Mouse (Mus musculus) forebrain, embryonic 12.5 days (tissue): ENCODE data around the gene Kif3a. TPM values are rescaled to one million over a fixed set of nuclear protein-coding genes. Genes with fewer than 3 reads are reported as not detected.

Experiments
- ATAC-seq: fragments of 200-750 bp; cut with Nextera tagmentation; 2 replicates; pipeline ENCODE4 v1.8.0; 2017; ENCODE audit warnings: moderate TSS enrichment; ENCODE audit not compliant: low FRiP score
- H3K27ac ChIP-seq: fragments of 300-500 bp; sonication (generic); 2 replicates; pipeline ENCODE4 v1.5.1; 2016; ENCODE audit warnings: mild to moderate bottlenecking
- H3K27me3 ChIP-seq: fragments of 300-500 bp; sonication (generic); 2 replicates; pipeline ENCODE4 v1.6.1; 2016; ENCODE audit warnings: mild to moderate bottlenecking
- H3K36me3 ChIP-seq: fragments of 300-500 bp; sonication (generic); replicated peaks from 2 replicates; pipeline ENCODE4 v1.6.1; 2016; ENCODE audit warnings: mild to moderate bottlenecking
- H3K4me1 ChIP-seq: fragments of 300-500 bp; sonication (generic); 2 replicates; pipeline ENCODE4 v1.6.1; 2016
- H3K4me2 ChIP-seq: fragments of 300-500 bp; sonication (generic); 2 replicates; pipeline ENCODE4 v1.6.1; 2016; ENCODE audit warnings: mild to moderate bottlenecking, moderate library complexity
- H3K4me3 ChIP-seq: fragments of 300-500 bp; sonication (generic); replicated peaks from 2 replicates; pipeline ENCODE4 v1.5.1; 2016; ENCODE audit warnings: mild to moderate bottlenecking
- H3K9ac ChIP-seq: fragments of 300-500 bp; sonication (generic); 2 replicates; pipeline ENCODE4 v1.6.1; 2016; ENCODE audit warnings: mild to moderate bottlenecking
- H3K9me3 ChIP-seq: fragments of 300-500 bp; sonication (generic); 2 replicates; pipeline ENCODE4 v1.6.1; 2016
- WGBS: fragments of 180-500 bp; shearing (Covaris S2); methylation state at CpG from one replicate; pipeline ENCODE4 v1.1.7; 2016; 5-methylcytosine and 5-hydroxymethylcytosine counted together
- polyA plus RNA-seq: library from polyadenylated mRNA; unstranded; fragments of >200 nt; fragmentation: Nextera tagmentation; extraction: Ambion mirVana; gene quantifications from 2 replicates; pipeline ENCODE4 v1.2.1, GENCODE M21; 2016

Gene Kif3a
- polyA plus RNA-seq, 1 experiment from 2014 or later = 120 TPM

GRCm38 (mm10) chr11:53525461-53525860, 41.7 kb upstream of the Kif3a start:
- Histone ChIP-seq H3K27ac (no peak overlapping the region), H3K36me3 (no peaks in the 10 kb centered on the region), H3K9ac (no peak overlapping the region), H3K9me3 (no peaks in the 10 kb centered on the region), H3K4me2 (no peak overlapping the region), H3K27me3 (no peaks in the 10 kb centered on the region), H3K4me3 (no peak overlapping the region), H3K4me1 (peaks cover 27% of the 10 kb centered on the region)
- WGBS = 51% methylated on average over 4 of the region's 4 CpGs
- no peak for ATAC-seq

- no peaks in the 10 kb centered on the region for H3K27me3 ChIP-seq
- no peak overlapping the region for H3K4me3 ChIP-seq
- H3K9me3 ChIP-seq = no peaks in the 10 kb centered on the region
- ATAC-seq = no peak
- peaks cover 12% of the 10 kb centered on the region for H3K4me1 ChIP-seq
- H3K36me3 ChIP-seq = peaks cover 7% of the 10 kb centered on the region; the same call in 1 of the 2 replicates
- WGBS = 89% methylated on average over 7 of the region's 9 CpGs
- H3K4me2 ChIP-seq = no peak overlapping the region
- no peak overlapping the region for H3K9ac ChIP-seq
- no peak overlapping the region for H3K27ac ChIP-seq
Observed at GRCm38 (mm10) chr11:53528397-53529252, 38.6 kb upstream of the Kif3a start.

GRCm38 (mm10) chr11:53529253-53529557, 38.0 kb upstream of the Kif3a start:
- Histone ChIP-seq H3K4me2 (no peak overlapping the region), H3K36me3 (peaks cover 13% of the 10 kb centered on the region), H3K27me3 (no peaks in the 10 kb centered on the region), H3K9ac (no peak overlapping the region), H3K9me3 (no peaks in the 10 kb centered on the region), H3K4me3 (no peak overlapping the region), H3K27ac (no peak overlapping the region), H3K4me1 (peaks cover 6% of the 10 kb centered on the region)
- WGBS = 78% methylated on average over 6 of the region's 6 CpGs
- no peak for ATAC-seq

GRCm38 (mm10) chr11:53530001-53530400, 37.2 kb upstream of the Kif3a start:
- 87% methylated on average over 9 of the region's 9 CpGs for WGBS
- Histone ChIP-seq H3K4me1 (peaks cover 5% of the 10 kb centered on the region), H3K9ac (no peak overlapping the region), H3K4me3 (no peak overlapping the region), H3K27me3 (no peaks in the 10 kb centered on the region), H3K9me3 (no peaks in the 10 kb centered on the region), H3K36me3 (peaks cover 21% of the 10 kb centered on the region), H3K4me2 (no peak overlapping the region), H3K27ac (no peak overlapping the region)
- ATAC-seq = no peak

DNA sequence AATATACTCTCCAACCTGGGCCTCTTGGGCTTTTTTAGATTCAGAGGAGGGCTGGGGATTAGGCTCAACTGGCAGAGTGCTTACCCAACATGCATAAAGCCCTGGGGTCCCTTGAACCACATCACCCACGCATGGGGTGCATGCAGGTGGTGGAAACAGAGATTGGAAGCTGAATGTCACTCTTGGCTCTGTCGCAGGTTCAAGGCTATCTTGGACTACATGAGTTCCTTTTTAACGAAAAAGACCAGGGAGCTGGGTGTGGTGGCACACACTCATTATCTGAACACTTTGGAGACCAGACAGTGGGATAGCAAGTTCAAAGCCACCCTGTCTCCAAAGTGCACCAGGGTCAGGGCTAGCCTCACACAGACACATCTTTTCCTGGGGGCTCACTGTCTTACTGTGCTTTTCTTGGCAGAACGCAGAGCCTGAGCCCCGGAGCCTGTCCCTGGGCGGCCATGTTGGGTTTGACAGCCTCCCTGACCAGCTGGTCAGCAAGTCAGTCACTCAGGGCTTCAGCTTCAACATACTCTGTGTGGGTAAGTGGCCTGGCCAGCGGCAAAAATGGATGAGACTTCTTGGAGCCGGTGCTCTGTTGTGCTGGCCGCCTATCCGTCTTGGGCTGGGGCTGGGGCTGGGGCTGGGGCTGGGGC, 35.5 kb upstream of the Kif3a start:
- WGBS = 93% methylated on average over 10 of the region's 10 CpGs
- ATAC-seq = no peak
- H3K4me2 ChIP-seq = no peak overlapping the region
- H3K9me3 ChIP-seq = no peaks in the 10 kb centered on the region
- no peak overlapping the region for H3K9ac ChIP-seq
- H3K27me3 ChIP-seq = no peaks in the 10 kb centered on the region
- H3K27ac ChIP-seq = no peak overlapping the region
- H3K4me3 ChIP-seq = no peak overlapping the region
- peaks cover 5% of the 10 kb centered on the region; the same call in 1 of the 2 replicates for H3K4me1 ChIP-seq
- H3K36me3 ChIP-seq = peaks cover 38% of the 10 kb centered on the region

DNA sequence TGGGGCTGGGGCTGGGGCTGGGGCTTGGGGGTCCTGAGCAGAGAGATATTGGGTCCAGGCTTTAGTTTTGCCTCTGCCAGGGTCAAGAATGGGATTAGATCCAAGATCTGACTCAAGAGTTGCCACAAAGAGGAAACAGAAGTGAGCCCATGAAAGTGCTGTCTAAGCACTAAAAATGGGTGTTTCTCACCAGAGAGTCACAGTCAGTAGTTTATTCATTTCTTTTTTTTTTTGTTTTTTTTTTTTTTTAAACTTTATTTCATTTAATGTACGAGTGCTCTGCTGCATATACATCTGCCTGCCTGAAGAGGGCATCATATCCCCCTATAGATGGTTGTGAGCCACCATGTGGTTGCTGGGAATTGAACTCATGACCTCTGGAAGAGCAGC, 35.0 kb upstream of the Kif3a start:
- no peak for ATAC-seq
- Histone ChIP-seq H3K4me1 (peaks cover 5% of the 10 kb centered on the region; the same call in 1 of the 2 replicates), H3K9me3 (no peaks in the 10 kb centered on the region), H3K36me3 (peaks cover 43% of the 10 kb centered on the region), H3K27ac (no peak overlapping the region), H3K4me3 (no peak overlapping the region), H3K4me2 (no peak overlapping the region), H3K27me3 (no peaks in the 10 kb centered on the region), H3K9ac (no peak overlapping the region)
- WGBS = 81% methylated on average over 1 of the region's 1 CpGs

GRCm38 (mm10) chr11:53539002-53539491, 28.1 kb upstream of the Kif3a start:
- H3K9ac ChIP-seq = no peak overlapping the region
- no peaks in the 10 kb centered on the region for H3K27me3 ChIP-seq
- no peak for ATAC-seq
- H3K36me3 ChIP-seq = peaks cover 53% of the 10 kb centered on the region
- H3K9me3 ChIP-seq = no peaks in the 10 kb centered on the region
- WGBS = 78% methylated on average over 15 of the region's 15 CpGs
- no peaks in the 10 kb centered on the region for H3K4me1 ChIP-seq
- H3K4me3 ChIP-seq = no peak overlapping the region
- no peak overlapping the region for H3K4me2 ChIP-seq
- no peak overlapping the region for H3K27ac ChIP-seq

GRCm38 (mm10) chr11:53540394-53540793, 26.8 kb upstream of the Kif3a start:
- Histone ChIP-seq H3K36me3 (peaks cover 40% of the 10 kb centered on the region), H3K4me3 (no peak overlapping the region), H3K27ac (no peak overlapping the region), H3K27me3 (no peaks in the 10 kb centered on the region), H3K9ac (no peak overlapping the region), H3K4me1 (no peaks in the 10 kb centered on the region), H3K4me2 (no peak overlapping the region), H3K9me3 (no peaks in the 10 kb centered on the region)
- ATAC-seq = no peak
- WGBS = 97% methylated on average over 3 of the region's 3 CpGs

- Histone ChIP-seq H3K9ac (no peak overlapping the region), H3K4me3 (no peak overlapping the region), H3K4me2 (no peak overlapping the region), H3K27ac (no peak overlapping the region), H3K27me3 (no peaks in the 10 kb centered on the region), H3K9me3 (no peaks in the 10 kb centered on the region), H3K36me3 (peaks cover 31% of the 10 kb centered on the region), H3K4me1 (no peaks in the 10 kb centered on the region)
- ATAC-seq = no peak
- WGBS = 82% methylated on average over 11 of the region's 11 CpGs
Observed at GRCm38 (mm10) chr11:53541222-53541621, 26.0 kb upstream of the Kif3a start.

DNA sequence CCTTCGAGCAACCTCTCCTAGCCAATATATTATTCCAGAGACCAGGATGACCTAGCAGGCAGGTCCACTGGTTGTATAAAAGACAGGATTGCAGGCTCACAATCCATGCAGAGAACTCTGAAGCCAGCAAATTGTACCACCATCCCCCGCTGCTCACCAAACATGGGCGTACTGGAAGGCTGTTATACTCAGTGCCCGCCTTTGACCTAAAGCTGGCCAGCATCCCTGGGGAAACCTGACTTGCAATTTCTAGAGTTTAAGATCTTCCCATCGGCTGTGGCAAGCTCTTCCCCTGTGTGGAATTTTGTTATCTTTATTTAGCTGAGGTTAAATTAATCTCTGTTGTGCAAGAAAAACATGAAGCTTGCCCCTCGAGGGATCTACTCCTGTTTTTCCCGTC, 24.2 kb upstream of the Kif3a start:
- ATAC-seq = no peak
- no peaks in the 10 kb centered on the region for H3K4me1 ChIP-seq
- H3K27ac ChIP-seq = no peak overlapping the region
- H3K9ac ChIP-seq = no peak overlapping the region
- no peaks in the 10 kb centered on the region for H3K9me3 ChIP-seq
- 87% methylated on average over 7 of the region's 7 CpGs for WGBS
- H3K4me2 ChIP-seq = no peak overlapping the region
- H3K27me3 ChIP-seq = no peaks in the 10 kb centered on the region
- H3K36me3 ChIP-seq = peaks cover 15% of the 10 kb centered on the region; the same call in 1 of the 2 replicates
- no peak overlapping the region for H3K4me3 ChIP-seq

- H3K4me2 ChIP-seq = no peak overlapping the region
- no peaks in the 10 kb centered on the region for H3K4me1 ChIP-seq
- ATAC-seq = no peak
- H3K27ac ChIP-seq = no peak overlapping the region
- no peak overlapping the region for H3K9ac ChIP-seq
- H3K4me3 ChIP-seq = no peak overlapping the region
- H3K9me3 ChIP-seq = no peaks in the 10 kb centered on the region
- WGBS = 66% methylated on average over 6 of the region's 6 CpGs
- no peaks in the 10 kb centered on the region for H3K27me3 ChIP-seq
- 0 out of 2 replicates have a peak, but pooled peaks cover 2% of the 10 kb centered on the region for H3K36me3 ChIP-seq
Observed at GRCm38 (mm10) chr11:53546271-53546670, 20.9 kb upstream of the Kif3a start.

- Histone ChIP-seq H3K27ac (no peak overlapping the region), H3K4me2 (no peak overlapping the region), H3K9me3 (no peaks in the 10 kb centered on the region), H3K36me3 (no peaks in the 10 kb centered on the region), H3K4me3 (no peak overlapping the region), H3K9ac (no peak overlapping the region), H3K27me3 (no peaks in the 10 kb centered on the region), H3K4me1 (no peaks in the 10 kb centered on the region)
- 92% methylated on average over 6 of the region's 6 CpGs for WGBS
- no peak for ATAC-seq
Observed at GRCm38 (mm10) chr11:53547566-53547965, 19.6 kb upstream of the Kif3a start.
